Mouse (Mus musculus) Patski (cell line): ENCODE measurements around the gene Nme7. TPM values are rescaled to one million over a fixed set of nuclear protein-coding genes. Genes with fewer than 3 reads are reported as not detected.

ENCODE experiments used
- ATAC-seq: fragments of 100-300 bp; one replicate; pipeline ENCODE4 v1.8.0; 2021
- CTCF ChIA-PET: fragments of 350-600 bp; sonication (Branson Sonifier 250); formaldehyde crosslinking; loops from one replicate; lab custom pipeline; 2022; ENCODE audit warnings: inconsistent platforms; lab: Charles Lee
- POLR2A ChIA-PET: fragments of 350-600 bp; sonication (Branson Sonifier 250); formaldehyde crosslinking; loops from one replicate; lab custom pipeline; 2022; ENCODE audit warnings: antibody characterized with exemption, inconsistent platforms; lab: Charles Lee
- DNase-seq: peaks from one replicate; pipeline ENCODE4 v3.0.0-alpha.2; 2011; ENCODE audit warnings: low read depth, low spot score
- H3K27me3 ChIP-seq: fragments of 371-371 bp; one replicate; pipeline ENCODE4 v1.5.1; 2021
- CTCF ChIP-seq: fragments of 100-300 bp; IDR thresholded peaks from one replicate; pipeline ENCODE4 v1.5.1; 2021
- in situ Hi-C: fragments of 300-500 bp; cut with MboI; formaldehyde crosslinking; loops from 3 replicates; pipeline ENCODE4 v1.11.1; 2018; ENCODE audit warnings: low pct_unique_long_range_greater_than_20kb, mixed read lengths
- polyA plus RNA-seq: library from polyadenylated mRNA; unstranded; gene quantifications from one replicate; pipeline ENCODE4 v1.2.3, GENCODE M21; 2021

The Nme7 gene
- polyA plus RNA-seq, 1 experiment from 2014 or later, result 56.0 TPM

- POLR2A ChIA-PET, result no interaction called here
- in situ Hi-C loops, result no loop called here
These were observed 122.3 kb downstream of the Nme7 start for GRCm38 (mm10) chr1:164426227-164426626.

GRCm38 (mm10) chr1:164427777-164428176 lies 123.9 kb downstream of the Nme7 start:
- CTCF ChIA-PET, result no interaction called here
- no peaks in the 10 kb centered on the region for H3K27me3 ChIP-seq
- POLR2A ChIA-PET, result interaction anchor here (1.2 kb wide), 1 partner anchor 11 kb away, joined by 3 read pairs; no protein-coding TSS in a partner anchor
- no peak for ATAC-seq
- in situ Hi-C loops, result no loop called here
- no peak for DNase-seq
- no peak for TF ChIP-seq CTCF

More at GRCm38 (mm10) chr1:164426227-164426626, 122.3 kb downstream of the Nme7 start:
- TF ChIP-seq CTCF, result no peak
- ATAC-seq (no peak), DNase-seq (no peak)
- CTCF ChIA-PET, result no interaction called here
- no peaks in the 10 kb centered on the region for H3K27me3 ChIP-seq

- in situ Hi-C loops, result no loop called here
- CTCF ChIA-PET, result no interaction called here
- DNase-seq (no peak), ATAC-seq (no peak)
- POLR2A ChIA-PET, result interaction anchor here (1.3 kb wide), 1 partner anchor 18 kb away, joined by 3 read pairs; no protein-coding TSS in a partner anchor
- no peak for TF ChIP-seq CTCF
- no peaks in the 10 kb centered on the region for H3K27me3 ChIP-seq
These were observed 124.7 kb downstream of the Nme7 start for GRCm38 (mm10) chr1:164428644-164429043.

- DNase-seq, result no peak
- ChIA-PET CTCF (no interaction called here), POLR2A (no interaction called here)
- no peak for TF ChIP-seq CTCF
- peak; percentile 62 for ATAC-seq
- in situ Hi-C loops, result no loop called here
- no peaks in the 10 kb centered on the region for H3K27me3 ChIP-seq
These were observed 128.7 kb downstream of the Nme7 start for GRCm38 (mm10) chr1:164432649-164433048.

- in situ Hi-C loops, result no loop called here
- DNase-seq, result no peak
- ATAC-seq, result no peak
- ChIA-PET CTCF (interaction anchor here (0.7 kb wide), 1 partner anchor 14 kb away, joined by 3 read pairs; no protein-coding TSS in a partner anchor), POLR2A (interaction anchor here (1.2 kb wide), 1 partner anchor 14 kb away, joined by 3 read pairs; no protein-coding TSS in a partner anchor)
- TF ChIP-seq CTCF, result no peak
- H3K27me3 ChIP-seq, result no peaks in the 10 kb centered on the region
These were observed 130.1 kb downstream of the Nme7 start for GRCm38 (mm10) chr1:164434049-164434448.

- CTCF ChIA-PET, result interaction anchor here (1.1 to 2.7 kb wide), 2 partner anchors 8 to 39 kb away, joined by 3 to 12 read pairs; no protein-coding TSS in a partner anchor
- TF ChIP-seq CTCF, result no peak
- in situ Hi-C loops, result no loop called here
- DNase-seq (no peak), ATAC-seq (no peak)
- no peaks in the 10 kb centered on the region for H3K27me3 ChIP-seq
- POLR2A ChIA-PET, result interaction anchor here (0.8 to 1.6 kb wide), 3 partner anchors 8 to 18 kb away, joined by 3 to 4 read pairs (median 3); no protein-coding TSS in a partner anchor
These were observed 132.8 kb downstream of the Nme7 start for GRCm38 (mm10) chr1:164436749-164437148.

GRCm38 (mm10) chr1:164440230-164440629 lies 136.3 kb downstream of the Nme7 start:
- ATAC-seq, result no peak
- TF ChIP-seq CTCF, result no peak
- ChIA-PET CTCF (interaction anchor here (1.4 kb wide), 1 partner anchor 10 kb away, joined by 3 read pairs; no protein-coding TSS in a partner anchor), POLR2A (interaction anchor here (1.5 kb wide), 1 partner anchor 10 kb away, joined by 3 read pairs; no protein-coding TSS in a partner anchor)
- in situ Hi-C loops, result no loop called here
- no peaks in the 10 kb centered on the region for H3K27me3 ChIP-seq
- DNase-seq, result no peak

GRCm38 (mm10) chr1:164440708-164441407 lies 136.9 kb downstream of the Nme7 start:
- H3K27me3 ChIP-seq, result no peaks in the 10 kb centered on the region
- no peak for TF ChIP-seq CTCF
- ChIA-PET POLR2A (interaction anchor here (1.5 kb wide), 1 partner anchor 10 kb away, joined by 3 read pairs; no protein-coding TSS in a partner anchor), CTCF (interaction anchor here (0.6 to 1.4 kb wide), 2 partner anchors 10 to 21 kb away, joined by 3 read pairs; no protein-coding TSS in a partner anchor)
- ATAC-seq (no peak), DNase-seq (no peak)
- in situ Hi-C loops, result no loop called here

GRCm38 (mm10) chr1:164441408-164441974 lies 137.6 kb downstream of the Nme7 start:
- in situ Hi-C loops, result no loop called here
- ChIA-PET POLR2A (no interaction called here), CTCF (interaction anchor here (0.6 to 1.4 kb wide), 2 partner anchors 9 to 20 kb away, joined by 3 read pairs; no protein-coding TSS in a partner anchor)
- no peak for TF ChIP-seq CTCF
- no peaks in the 10 kb centered on the region for H3K27me3 ChIP-seq
- DNase-seq (no peak), ATAC-seq (no peak)

- H3K27me3 ChIP-seq, result no peaks in the 10 kb centered on the region
- peak; percentile 84 for DNase-seq
- CTCF ChIA-PET, result interaction anchor here (1.2 to 2.5 kb wide), 3 partner anchors 10 to 290 kb away, joined by 3 to 12 read pairs (median 3); no protein-coding TSS in a partner anchor
- in situ Hi-C loops, result no loop called here
- TF ChIP-seq CTCF, result no peak
- POLR2A ChIA-PET, result interaction anchor here (1.0 to 1.7 kb wide), 4 partner anchors 9 to 17 kb away, joined by 3 to 14 read pairs (median 4); no protein-coding TSS in a partner anchor
- ATAC-seq, result peak; percentile 97
These were observed 141.8 kb downstream of the Nme7 start for GRCm38 (mm10) chr1:164445620-164446162.
